Mouse (Mus musculus) fibroblast of lung, adult 2 months (primary cell): ENCODE results near the gene Slc38a7.
"Not testable (repeated sequence)": the region's sequence is repeated elsewhere in the genome, so short reads cannot be mapped to it uniquely, and the experiment has no call there.

Source experiments
- DNase-seq: peaks from one replicate; pipeline ENCODE4 v3.0.0-alpha.2; 2011; ENCODE audit warnings: low read depth

Slc38a7 gene

GRCm38 (mm10) chr8:95848734-95849464, 4.4 kb downstream of the Slc38a7 start:
- no peak for DNase-seq

GRCm38 (mm10) chr8:95848061-95848551, 5.2 kb downstream of the Slc38a7 start:
- no peak for DNase-seq

GRCm38 (mm10) chr8:95845026-95845425, 8.3 kb downstream of the Slc38a7 start:
- no peak for DNase-seq

GRCm38 (mm10) chr8:95843968-95844367, 9.4 kb downstream of the Slc38a7 start:
- no peak for DNase-seq

GRCm38 (mm10) chr8:95841436-95841835, 11.9 kb downstream of the Slc38a7 start:
- DNase-seq = no peak

GRCm38 (mm10) chr8:95839289-95839688, 14.1 kb downstream of the Slc38a7 start:
- DNase-seq = no peak

- DNase-seq = no peak
These were observed 16.1 kb downstream of the Slc38a7 start for GRCm38 (mm10) chr8:95837266-95837665.

GRCm38 (mm10) chr8:95835891-95836290, 17.4 kb downstream of the Slc38a7 start:
- no peak for DNase-seq

GRCm38 (mm10) chr8:95833435-95833984, 19.8 kb downstream of the Slc38a7 start:
- DNase-seq = no peak

- peak; percentile 63 for DNase-seq
These were observed 20.5 kb downstream of the Slc38a7 start for GRCm38 (mm10) chr8:95832603-95833434.

- DNase-seq = no peak
These were observed 23.2 kb downstream of the Slc38a7 start for GRCm38 (mm10) chr8:95830144-95830543.

GRCm38 (mm10) chr8:95825162-95825561, 28.2 kb downstream of the Slc38a7 start, which contains the start of gene Sap18b:
Gene Sap18b, plus strand, starts transcription at chr8:95825346.
- DNase-seq = not testable (repeated sequence)

GRCm38 (mm10) chr8:95822699-95823098, 30.6 kb downstream of the Slc38a7 start:
- no peak for DNase-seq

GRCm38 (mm10) chr8:95822096-95822495, 31.2 kb downstream of the Slc38a7 start:
- DNase-seq = no peak

- DNase-seq = no peak
These were observed 32.1 kb downstream of the Slc38a7 start for GRCm38 (mm10) chr8:95821266-95821665.

GRCm38 (mm10) chr8:95818211-95818610, 35.1 kb downstream of the Slc38a7 start:
- DNase-seq = no peak

- DNase-seq = no peak
These were observed 35.7 kb downstream of the Slc38a7 start for GRCm38 (mm10) chr8:95817597-95817996.

- no peak for DNase-seq
These were observed 37.2 kb downstream of the Slc38a7 start for GRCm38 (mm10) chr8:95816044-95816708.

- DNase-seq = no peak
These were observed 43.2 kb downstream of the Slc38a7 start for GRCm38 (mm10) chr8:95810184-95810591.

GRCm38 (mm10) chr8:95809116-95809515, 44.2 kb downstream of the Slc38a7 start:
- DNase-seq = no peak

GRCm38 (mm10) chr8:95808631-95809030, 44.7 kb downstream of the Slc38a7 start:
- no peak for DNase-seq

- peak; percentile 86 for DNase-seq
These were observed 45.5 kb downstream of the Slc38a7 start for GRCm38 (mm10) chr8:95807861-95808260.
